Mouse (Mus musculus): ENCODE measurements at regions not wholly inside any gene's neighbourhood (a gene's known extent, or its start where the extent isn't known, plus 50 kb on each side); places are given as distances from the start of the nearest gene placed in this dataset.

- no peak for DNase-seq (ENCODE audit: low read depth, low spot score)
Measured at GRCm38 (mm10) chrX:163302697-163303096, 246.8 kb downstream of the Grpr start.

DNA sequence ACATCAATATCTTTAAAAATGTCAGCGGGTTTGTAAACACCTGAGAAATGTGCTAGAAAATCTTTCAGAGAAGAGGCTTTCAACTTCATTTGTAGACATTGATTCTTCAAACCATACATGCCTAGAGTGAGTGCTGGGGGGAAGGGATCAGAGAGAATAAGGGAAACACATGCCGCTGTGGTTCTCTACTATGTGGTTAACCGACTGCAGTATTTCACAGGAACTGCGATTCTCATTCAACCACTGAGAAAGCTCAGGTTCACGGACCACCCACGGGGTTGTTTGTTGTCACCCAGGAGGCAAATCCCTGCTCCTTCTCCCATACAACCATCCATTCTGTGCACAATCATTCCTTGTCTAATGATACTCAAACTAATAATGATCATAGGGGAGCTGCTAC lies 248.4 kb downstream of the Grpr start:
- no peak for DNase-seq (ENCODE audit: low read depth, low spot score)

GRCm38 (mm10) chrX:163296956-163297628 lies 252.4 kb downstream of the Grpr start:
- DNase-seq (ENCODE audit: low read depth, low spot score) = peak; percentile 2

DNA sequence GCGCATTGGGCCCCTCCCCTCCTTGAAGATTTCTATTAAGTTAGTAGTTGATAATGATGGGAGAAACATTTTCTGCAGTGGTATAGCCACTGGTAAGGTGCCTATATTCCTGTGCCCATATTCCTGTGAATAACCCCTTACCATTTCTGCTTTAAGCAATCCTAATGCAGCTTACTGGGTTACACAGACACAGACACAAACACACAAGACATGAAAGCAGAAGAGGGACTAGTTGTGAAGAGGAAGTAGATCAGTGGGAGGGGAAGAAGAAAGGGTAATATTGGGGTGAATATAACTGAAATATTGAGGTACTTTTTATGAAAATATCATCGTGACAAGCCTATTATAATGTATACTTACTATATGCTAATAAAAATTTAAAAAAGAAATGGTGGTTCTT lies 288.2 kb downstream of the Grpr start:
- no peak for DNase-seq (ENCODE audit: low read depth, low spot score)

GRCm38 (mm10) chrX:163253048-163253447 lies 288.6 kb upstream of the S100g start:
- no peak for DNase-seq (ENCODE audit: low read depth, low spot score)

DNA sequence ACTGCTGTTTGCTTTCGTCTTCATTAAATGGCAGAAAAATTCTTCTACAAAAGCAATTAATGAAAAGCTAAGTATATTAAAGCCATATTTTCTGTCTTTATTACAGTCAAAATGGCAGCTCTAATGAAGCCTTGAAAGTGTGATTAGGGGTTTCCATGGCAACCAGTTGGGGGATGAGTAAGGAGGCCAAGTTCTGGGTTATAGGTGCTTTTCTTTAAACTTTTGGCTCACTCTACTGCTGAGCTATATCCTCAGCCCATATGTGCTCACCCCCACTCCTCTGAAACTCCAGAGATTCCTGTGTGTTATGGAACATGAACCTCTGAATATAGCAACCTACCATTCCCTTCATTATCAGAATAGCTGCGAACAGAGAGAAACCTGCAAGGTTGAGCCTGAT lies 240.9 kb upstream of the S100g start:
- DNase-seq (ENCODE audit: low read depth, low spot score) = no peak

GRCm38 (mm10) chrX:163203446-163203845 lies 239.0 kb upstream of the S100g start:
- no peak for DNase-seq (ENCODE audit: low read depth, low spot score)

DNA sequence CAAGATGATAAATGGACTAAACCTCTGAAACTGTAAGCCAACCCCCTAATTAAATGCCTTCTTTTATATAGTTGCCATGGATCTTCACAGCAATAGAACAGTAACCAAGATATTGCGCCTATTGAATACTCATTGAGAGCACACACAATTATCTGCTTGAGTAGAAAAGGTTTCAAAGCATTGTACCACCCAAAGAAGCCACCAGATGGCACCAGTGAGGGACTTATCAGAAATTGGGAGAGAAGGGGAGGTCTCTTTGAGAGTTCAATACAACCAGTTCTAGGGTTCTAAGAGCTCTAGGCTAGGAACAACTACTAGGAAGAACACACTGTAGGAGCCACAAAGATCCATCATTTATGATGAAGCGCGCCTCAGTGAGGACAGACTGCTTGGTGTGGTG lies 217.2 kb upstream of the S100g start:
- peak; percentile 1 for DNase-seq (ENCODE audit: low read depth, low spot score)

DNA sequence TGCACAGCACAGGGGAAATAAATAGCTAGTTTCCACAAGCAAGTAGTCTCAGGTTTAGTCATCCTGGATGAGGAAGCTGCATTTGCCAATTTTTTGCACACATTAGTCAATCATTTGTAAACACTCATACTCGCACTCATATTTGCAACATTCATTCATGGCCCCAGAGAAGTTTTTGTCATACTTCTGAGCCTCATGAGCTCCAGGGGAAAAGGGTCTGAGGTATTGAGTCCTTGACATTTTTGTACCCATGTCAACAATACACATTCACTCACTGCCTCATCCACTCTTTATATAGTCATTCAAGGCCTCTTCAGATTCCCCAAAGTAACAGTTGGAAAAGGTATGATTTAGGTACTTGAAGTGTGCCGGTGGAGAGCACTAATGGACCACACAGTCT lies 200.4 kb upstream of the S100g start:
- DNase-seq (ENCODE audit: low read depth, low spot score) = no peak

DNA sequence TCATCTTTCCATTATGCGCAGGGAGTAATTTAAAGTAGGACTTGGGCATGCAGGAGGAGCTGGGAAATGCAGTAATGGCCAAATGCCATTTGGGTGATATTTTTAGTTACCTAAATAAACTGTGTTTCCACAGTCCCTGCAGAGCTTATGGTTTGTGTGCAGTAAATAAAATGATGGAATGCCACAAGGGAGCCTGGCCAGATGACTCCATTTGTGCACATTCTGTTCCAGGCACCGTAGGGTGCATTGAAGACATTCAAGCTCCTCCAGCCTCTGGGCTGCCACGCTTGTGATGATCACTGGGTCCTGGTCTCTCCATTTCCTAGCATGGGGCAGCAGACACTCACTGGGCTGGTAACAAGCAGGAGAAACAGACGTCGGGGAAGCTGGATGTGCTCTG lies 190.9 kb upstream of the S100g start:
- no peak for DNase-seq (ENCODE audit: low read depth, low spot score)

DNA sequence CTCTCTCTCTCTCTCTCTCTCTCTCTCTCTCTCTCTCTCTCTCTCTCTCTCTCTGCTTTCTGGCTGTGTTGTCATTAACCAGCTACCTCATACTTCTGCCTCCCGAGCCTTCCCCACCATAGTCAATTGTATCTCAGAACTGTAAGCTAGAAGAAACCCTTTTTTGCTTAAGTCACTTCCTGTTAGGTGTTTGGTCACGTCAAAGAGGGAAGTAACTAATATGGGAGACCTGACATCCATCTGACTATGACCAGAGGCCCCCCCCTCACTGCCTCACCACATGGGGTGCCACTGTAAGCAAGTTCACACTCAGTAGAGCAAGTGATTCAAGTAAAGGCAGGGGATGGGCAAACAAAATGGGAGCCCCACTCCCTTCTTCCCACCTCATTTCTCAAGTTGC lies 187.6 kb upstream of the S100g start:
- no peak for DNase-seq (ENCODE audit: low read depth, low spot score)

- DNase-seq (ENCODE audit: low read depth, low spot score) = no peak
Measured at GRCm38 (mm10) chrX:163144475-163144874, 180.1 kb upstream of the S100g start.

DNA sequence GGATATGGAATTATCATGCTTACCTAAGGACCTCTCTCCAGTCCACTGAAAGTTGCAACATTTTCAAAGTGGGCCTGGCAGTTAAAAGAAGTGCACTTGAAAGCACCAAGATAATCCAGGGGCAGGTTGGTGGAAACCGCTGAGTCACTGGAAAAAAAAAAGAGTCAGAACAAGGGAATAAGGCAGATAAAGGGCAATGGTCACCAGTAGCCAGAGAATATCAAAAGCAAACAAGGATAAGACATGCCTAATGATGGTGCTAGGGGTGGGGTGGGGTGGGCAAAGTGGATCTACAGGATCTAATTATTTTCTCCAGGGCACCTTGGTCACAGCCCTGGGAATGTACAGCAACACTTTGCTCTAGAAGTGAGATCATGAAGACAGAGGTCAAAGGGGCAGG lies 175.1 kb upstream of the S100g start:
- DNase-seq (ENCODE audit: low read depth, low spot score) = no peak

DNA sequence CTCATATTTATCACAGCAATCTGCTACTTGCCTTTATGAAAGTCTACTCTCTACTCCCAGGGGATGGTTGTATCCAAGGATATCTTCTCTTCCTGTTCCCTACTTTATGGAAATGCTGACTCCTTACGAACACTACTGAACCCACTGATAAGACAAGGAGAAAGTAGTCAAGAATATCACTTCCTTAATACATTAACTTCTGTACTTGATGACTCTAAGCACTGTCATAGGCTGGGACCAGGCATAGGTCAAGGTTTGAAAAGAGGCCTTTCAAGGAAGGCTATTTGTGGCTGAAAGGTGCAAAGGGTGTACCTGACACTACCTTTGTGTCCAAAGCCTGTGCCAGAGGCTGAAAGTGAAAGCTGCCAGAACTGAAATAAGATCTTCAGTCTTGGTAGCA lies 164.2 kb upstream of the S100g start:
- DNase-seq (ENCODE audit: low read depth, low spot score) = no peak

- no peak for DNase-seq (ENCODE audit: low read depth, low spot score)
Measured at GRCm38 (mm10) chrX:163117681-163118393, 153.4 kb upstream of the S100g start.

DNA sequence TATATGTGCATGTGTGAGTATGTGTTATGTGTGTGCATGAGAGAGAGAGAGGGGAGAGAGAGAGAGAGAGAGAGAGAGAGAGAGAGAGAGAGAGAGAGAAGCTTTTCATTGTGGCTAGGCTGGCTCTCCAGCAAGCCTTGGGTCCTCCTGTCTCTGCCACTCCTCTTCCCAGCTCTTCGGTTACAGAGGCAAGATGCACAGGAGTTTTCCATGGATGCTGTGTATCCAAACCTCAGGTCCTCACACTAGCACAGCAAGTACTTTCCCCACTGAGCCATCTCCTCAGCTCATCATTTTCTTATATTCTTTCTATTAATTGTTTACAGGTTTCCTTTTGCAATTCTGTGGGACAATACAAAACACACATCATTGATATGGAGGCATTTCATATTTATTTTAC lies 152.8 kb upstream of the S100g start:
- DNase-seq (ENCODE audit: low read depth, low spot score) = no peak

DNA sequence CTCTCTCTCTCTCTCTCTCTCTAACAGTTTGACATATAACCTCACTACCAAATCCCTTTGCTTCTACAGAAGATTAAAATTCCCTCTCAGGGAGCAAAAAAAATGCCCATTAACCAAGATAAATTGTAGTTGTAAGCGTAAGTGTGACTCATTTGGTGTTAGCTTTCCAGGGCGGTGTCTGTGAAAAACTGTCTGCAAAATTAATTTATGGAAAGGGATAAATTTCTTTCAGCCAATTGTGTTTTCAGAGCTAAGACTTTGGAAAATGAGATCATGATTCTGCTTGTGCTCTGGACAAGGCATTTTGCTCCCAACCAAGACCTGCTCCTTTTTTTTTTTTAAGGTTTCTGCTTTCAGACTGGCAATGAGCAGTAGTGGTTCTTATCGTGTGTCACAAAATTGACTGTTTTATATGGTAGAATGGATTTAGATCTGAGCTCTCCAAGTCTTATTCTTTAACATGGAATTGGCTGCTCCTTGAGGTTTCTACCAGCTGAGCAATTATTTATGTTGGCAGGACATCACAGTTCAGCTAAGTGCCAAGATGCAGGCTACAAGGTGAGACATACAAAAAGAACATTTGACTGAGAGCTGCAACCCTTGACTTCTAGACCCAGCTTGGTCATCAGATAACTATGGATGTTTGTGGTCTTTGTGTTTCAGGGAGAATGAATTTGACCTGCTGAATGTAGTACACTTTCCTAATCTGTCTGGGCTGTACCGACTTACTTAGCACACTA lies 130.8 kb upstream of the S100g start:
- no peak for DNase-seq (ENCODE audit: low read depth, low spot score)

All from mesoderm, embryonic 11.5 days (tissue).